Mouse (Mus musculus) gastrocnemius, adult 2 months (tissue): ENCODE results near the gene Cchcr1. TPM values are rescaled to one million over a fixed set of nuclear protein-coding genes. Genes with fewer than 3 reads are reported as not detected.
"Not testable (repeated sequence)": the region's sequence is repeated elsewhere in the genome, so short reads cannot be mapped to it uniquely, and the experiment has no call there.

Experiments used
- DNase-seq: peaks from one replicate; pipeline ENCODE4 v3.0.0; 2022
- H3K27ac ChIP-seq: fragments of 200-600 bp; 2 replicates; pipeline ENCODE4 v1.8.1; 2022; ENCODE audit warnings: mild to moderate bottlenecking
- H3K4me3 ChIP-seq: fragments of 200-600 bp; 2 replicates; pipeline ENCODE4 v1.8.1; 2022; ENCODE audit warnings: mild to moderate bottlenecking, moderate library complexity
- CTCF ChIP-seq: fragments of 200-600 bp; IDR thresholded peaks from 2 replicates; pipeline ENCODE4 v1.8.1; 2022; ENCODE audit warnings: antibody characterized with exemption, mild to moderate bottlenecking, moderate library complexity
- intact Hi-C: fragments of 180-260 bp; cut with DNase I; formaldehyde crosslinking; loops from one replicate; pipeline ENCODE4 v1.15.1; 2025
- total RNA-seq, 2 experiments: library from RNA; stranded (reverse); gene quantifications; 2 replicates each; pipeline ENCODE4 v1.2.3; 2021

Gene Cchcr1
- total RNA-seq, 2 experiments from 2014 or later, result 1.7 TPM

GRCm38 (mm10) chr17:35504628-35505481 is 12.0 kb upstream of the Cchcr1 start:
- DNase-seq, result no peak
- intact Hi-C loops, result no loop called here
- TF ChIP-seq CTCF, result no peak
- H3K27ac ChIP-seq, result no peak overlapping the region
- no peak overlapping the region for H3K4me3 ChIP-seq

DNA sequence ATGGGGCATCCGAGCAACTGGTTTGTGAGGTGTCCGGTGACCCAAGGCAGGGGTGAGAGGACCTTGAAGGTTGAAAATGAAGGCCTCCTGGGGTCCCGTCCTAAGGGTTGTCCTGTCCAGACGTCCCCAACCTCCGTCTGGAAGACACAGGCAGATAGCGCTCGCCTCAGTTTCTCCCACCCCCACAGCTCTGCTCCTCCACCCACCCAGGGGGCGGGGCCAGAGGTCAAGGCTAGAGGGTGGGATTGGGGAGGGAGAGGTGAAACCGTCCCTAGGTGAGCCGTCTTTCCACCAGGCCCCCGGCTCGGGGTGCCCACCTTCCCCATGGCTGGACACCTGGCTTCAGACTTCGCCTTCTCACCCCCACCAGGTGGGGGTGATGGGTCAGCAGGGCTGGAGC is 11.1 kb upstream of the Cchcr1 start, which contains the start of gene Pou5f1:
Pou5f1 (plus strand) TSS at position 243 of the 400 bp plus-strand sequence.
- TF ChIP-seq CTCF, result no peak

DNA sequence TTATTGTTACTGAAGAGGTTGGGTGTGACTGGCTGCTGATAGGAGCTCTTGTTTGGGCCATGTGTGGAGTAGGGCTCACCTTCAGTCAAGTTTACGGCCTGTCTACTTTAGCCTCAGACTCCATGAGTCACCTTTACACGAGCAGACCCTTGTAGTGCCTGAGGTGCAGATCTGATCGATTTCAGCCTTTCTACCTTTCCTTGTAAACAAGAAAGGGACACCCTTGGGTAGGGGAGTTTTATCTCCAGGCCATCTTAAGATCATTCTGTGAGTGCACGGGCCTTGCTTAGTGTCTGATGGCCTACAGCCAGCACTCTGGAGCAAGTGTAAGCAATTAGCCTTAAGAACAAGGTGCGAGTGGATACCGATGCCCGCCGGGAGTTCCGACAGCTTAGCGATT is 10.0 kb upstream of the Cchcr1 start:
- intact Hi-C loops, result no loop called here
- no peak for DNase-seq
- H3K27ac ChIP-seq, result no peak overlapping the region
- no peak overlapping the region for H3K4me3 ChIP-seq
- no peak for TF ChIP-seq CTCF

More for the DNA sequence above, 11.1 kb upstream of the Cchcr1 start, which contains the start of gene Pou5f1:
- H3K27ac ChIP-seq, result no peak within 1 kb of the TSS
- no peak within 1 kb of the TSS for H3K4me3 ChIP-seq
- intact Hi-C loops, result no loop called here
- DNase-seq, result no peak

DNA sequence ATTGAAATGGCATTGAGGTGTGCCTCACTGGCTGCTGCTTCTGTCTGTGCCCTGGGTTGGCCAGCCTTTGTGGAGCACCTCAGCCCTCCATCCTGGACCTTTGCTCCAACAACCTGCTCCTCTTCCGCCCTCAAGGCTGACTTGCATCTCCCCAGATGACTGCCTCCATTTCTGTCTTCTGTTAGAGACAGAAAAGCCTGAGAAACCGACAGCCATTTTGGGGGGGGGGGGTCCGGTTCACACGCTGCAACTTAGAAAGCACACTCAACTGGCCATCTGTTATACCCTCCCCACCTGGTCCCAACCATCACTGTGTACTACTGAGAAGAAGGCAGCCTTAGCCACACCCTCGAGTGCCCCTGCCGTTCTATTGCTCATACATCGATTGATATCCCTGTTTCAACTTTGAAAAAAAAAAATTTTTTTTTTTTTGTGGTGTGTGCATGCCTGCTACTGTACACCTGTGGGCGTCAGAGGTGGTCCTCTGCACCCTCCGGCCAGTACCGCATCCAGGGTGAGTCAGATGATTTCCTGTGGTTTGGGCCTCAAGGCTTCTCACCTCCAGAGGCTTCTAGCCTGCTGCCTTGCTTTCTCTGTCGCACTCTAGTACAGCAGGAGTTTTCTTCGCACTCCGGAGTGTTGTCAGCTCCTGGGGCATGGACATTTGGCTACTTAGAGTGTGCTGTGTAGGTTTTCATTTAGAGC is 9.2 kb upstream of the Cchcr1 start:
- TF ChIP-seq CTCF, result no peak
- no peak for DNase-seq
- intact Hi-C loops, result no loop called here

DNA sequence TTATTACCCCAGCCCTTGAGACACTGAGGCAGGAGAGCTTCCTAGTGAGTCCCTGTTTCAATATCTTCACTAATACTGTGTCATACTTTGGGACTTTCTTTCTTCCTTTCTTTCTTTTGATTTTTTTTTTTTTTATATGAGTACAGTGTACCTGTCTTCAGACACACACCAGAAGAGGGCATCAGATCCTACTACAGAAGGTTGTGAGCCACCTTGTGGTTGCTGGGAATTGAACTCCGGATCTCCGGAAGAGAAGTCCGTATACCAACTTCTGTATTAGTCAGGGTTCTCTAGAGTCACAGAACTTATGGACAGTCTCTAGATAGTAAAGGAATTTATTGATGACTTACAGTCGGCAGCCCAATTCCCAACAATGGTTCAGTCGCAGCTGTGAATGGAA is 8.6 kb upstream of the Cchcr1 start:
- H3K4me3 ChIP-seq, intact Hi-C loops: not testable (repeated sequence)

More for the DNA sequence above, 9.2 kb upstream of the Cchcr1 start:
- Histone ChIP-seq H3K27ac (no peak overlapping the region), H3K4me3 (no peak overlapping the region)

GRCm38 (mm10) chr17:35509284-35509683 is 7.6 kb upstream of the Cchcr1 start:
- TF ChIP-seq CTCF, result peak; percentile 27
- no peak overlapping the region for H3K27ac ChIP-seq
- no peak for DNase-seq
- H3K4me3 ChIP-seq, result no peak overlapping the region
- intact Hi-C loops, result no loop called here

More for the DNA sequence above, 8.6 kb upstream of the Cchcr1 start:
- DNase-seq, H3K27ac ChIP-seq: not testable (repeated sequence)

DNA sequence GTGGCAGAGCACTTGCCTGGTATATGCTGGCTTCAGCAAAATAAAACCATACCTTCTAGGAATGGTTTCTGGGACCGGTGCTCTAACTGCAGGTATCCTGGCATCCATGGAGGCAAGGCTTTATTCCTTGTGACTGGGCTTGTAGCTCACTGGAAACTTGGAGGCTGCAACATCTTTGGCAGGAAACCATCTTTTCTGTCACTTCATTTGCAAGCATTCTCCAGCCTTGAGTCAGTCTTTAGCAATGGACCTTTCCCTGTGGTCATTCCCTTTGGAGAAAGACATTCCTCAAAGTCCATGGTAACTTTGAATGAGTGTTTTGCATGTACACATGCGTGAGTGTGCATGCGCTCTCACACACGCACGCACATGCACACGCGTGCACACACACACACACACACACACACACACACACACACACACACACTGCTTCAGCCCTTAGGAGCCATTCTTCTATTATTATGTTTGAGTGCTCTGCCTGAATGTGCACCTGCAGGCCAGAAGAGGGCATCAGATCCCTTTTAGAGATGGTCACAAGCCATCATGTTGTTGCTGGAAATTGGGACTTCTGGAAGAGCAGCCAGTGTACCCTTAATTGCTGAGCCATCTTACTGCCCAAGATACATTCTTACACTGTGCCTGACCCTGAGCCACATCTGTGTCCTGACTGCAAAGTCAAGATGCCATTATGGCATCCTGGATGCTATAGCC is 3.8 kb upstream of the Cchcr1 start:
- peak; percentile 26; the same call in 1 of the 2 replicates for TF ChIP-seq CTCF
- intact Hi-C loops, result no loop called here
- no peak for DNase-seq
- Histone ChIP-seq H3K27ac (no peak overlapping the region), H3K4me3 (no peak overlapping the region)

- peak; percentile 82 for TF ChIP-seq CTCF
- peak; percentile 73 for DNase-seq
- no peak overlapping the region for H3K4me3 ChIP-seq
- intact Hi-C loops, result no loop called here
- no peak overlapping the region for H3K27ac ChIP-seq
Observed at GRCm38 (mm10) chr17:35513886-35514285, 3.0 kb upstream of the Cchcr1 start.

- no peak for DNase-seq
- no peak for TF ChIP-seq CTCF
- no peak overlapping the region for H3K27ac ChIP-seq
- H3K4me3 ChIP-seq, result no peak overlapping the region
- intact Hi-C loops, result no loop called here
Observed at GRCm38 (mm10) chr17:35514756-35515155, 2.1 kb upstream of the Cchcr1 start.

DNA sequence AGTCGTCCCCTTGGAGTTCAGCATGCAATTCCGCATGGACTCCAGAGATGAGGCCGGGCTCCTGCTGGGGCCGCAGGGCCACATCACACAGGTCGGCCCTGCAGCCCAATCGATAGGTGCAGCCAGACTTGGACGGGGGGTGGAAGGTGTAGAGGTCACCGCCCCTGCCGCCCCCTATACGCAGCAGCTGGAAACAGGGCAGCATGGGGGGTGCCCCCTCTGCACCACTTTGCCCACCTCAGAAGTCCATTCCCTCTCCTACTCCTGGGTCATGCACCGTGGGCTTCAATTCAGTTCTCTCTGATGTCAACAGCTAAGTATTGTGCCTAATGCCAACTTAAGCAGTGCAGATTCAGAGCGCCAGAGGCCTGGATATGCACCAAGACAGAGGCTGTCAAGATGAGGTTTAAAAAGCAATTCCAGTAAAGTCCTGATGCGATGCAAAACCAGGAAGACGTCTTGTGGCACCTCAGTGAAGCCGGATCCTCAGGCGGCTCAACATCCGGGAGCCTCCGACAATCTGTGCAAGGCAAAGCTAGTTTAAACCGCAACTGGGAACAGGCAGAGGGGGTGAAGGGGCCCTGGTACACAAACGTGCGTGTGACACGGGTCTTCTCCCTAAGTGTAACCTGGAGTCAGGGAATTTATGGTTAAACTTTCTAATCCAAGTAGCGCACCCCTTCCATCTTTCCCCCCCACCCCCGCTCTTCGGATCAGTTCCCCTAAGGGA is 824 bp upstream of the Cchcr1 start:
- peak; percentile 46 for DNase-seq
- Histone ChIP-seq H3K4me3 (peak overlapping the region; percentile 84), H3K27ac (peak overlapping the region; percentile 60)
- no peak for TF ChIP-seq CTCF
- intact Hi-C loops, result no loop called here

DNA sequence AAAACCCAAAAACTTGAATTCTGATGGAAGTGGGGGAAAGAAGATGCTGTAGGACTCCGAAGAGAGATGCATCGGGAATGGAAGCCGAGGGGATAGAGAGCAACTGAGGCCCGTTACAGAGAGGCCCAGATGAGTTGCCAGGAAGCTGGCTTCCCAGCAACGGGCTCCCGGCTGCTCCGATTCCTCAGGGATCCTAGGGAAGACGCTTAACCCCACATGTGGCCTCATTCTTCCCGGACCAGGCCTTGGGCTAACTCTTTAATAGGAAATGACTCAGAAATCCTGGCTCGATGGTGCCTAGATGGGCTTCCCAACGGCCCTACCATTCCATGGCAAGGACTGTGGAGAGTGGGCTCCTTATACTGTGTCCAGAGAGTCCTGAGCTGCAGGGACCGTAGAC is 626 bp downstream of the Cchcr1 start:
- DNase-seq, result no peak
- peak overlapping the region; percentile 84 for H3K4me3 ChIP-seq
- H3K27ac ChIP-seq, result peak overlapping the region; percentile 61; the same call in 1 of the 2 replicates
- no peak for TF ChIP-seq CTCF
- intact Hi-C loops, result no loop called here

DNA sequence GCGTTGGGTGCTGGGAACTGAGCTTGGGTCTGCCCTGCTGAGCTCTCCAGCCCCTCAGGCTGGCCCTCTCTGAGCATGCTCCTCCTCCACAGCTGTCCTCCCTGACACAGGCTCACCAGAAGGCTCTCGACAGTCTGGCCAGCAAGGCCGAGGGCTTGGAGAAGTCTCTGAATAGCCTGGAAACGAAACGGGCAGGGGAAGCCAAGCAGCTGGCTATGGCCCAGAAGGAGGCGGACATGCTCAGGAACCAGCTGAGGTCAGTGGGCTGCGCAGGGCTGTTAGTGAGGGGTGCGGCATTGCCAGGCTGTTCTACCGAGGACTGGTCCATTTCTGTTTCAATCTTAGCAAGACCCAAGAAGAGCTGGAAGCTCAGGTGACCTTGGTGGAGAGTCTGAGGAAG is 7.5 kb downstream of the Cchcr1 start:
- Histone ChIP-seq H3K4me3 (no peak overlapping the region), H3K27ac (no peak overlapping the region)
- TF ChIP-seq CTCF, result no peak
- intact Hi-C loops, result no loop called here
- no peak for DNase-seq
